Mouse (Mus musculus) olfactory bulb, adult 2 months (tissue): Measurements from ENCODE around the gene Zbtb12. TPM values are rescaled to one million over a fixed set of nuclear protein-coding genes. Genes with fewer than 3 reads are reported as not detected.

ENCODE experiments used
- H3K27ac ChIP-seq: fragments of 200-500 bp; 2 replicates; pipeline ENCODE4 v1.5.1; 2012; ENCODE audit warnings: low read depth, low read length; ENCODE audit not compliant: insufficient read depth
- H3K4me1 ChIP-seq: fragments of 200-500 bp; 2 replicates; pipeline ENCODE4 v1.6.1; 2012; ENCODE audit warnings: low read length; ENCODE audit not compliant: control insufficient read depth, insufficient read depth
- H3K4me3 ChIP-seq: fragments of 200-500 bp; 2 replicates; pipeline ENCODE4 v1.5.1; 2012; ENCODE audit warnings: mild to moderate bottlenecking, low read depth, low read length, moderate library complexity; ENCODE audit not compliant: insufficient read depth
- CTCF ChIP-seq: fragments of 200-500 bp; IDR thresholded peaks from 2 replicates; pipeline ENCODE4 v1.5.1; 2012; ENCODE audit warnings: low read depth, mild to moderate bottlenecking, low read length, moderate library complexity; ENCODE audit not compliant: insufficient read depth
- POLR2A ChIP-seq: fragments of 200-500 bp; IDR thresholded peaks from 2 replicates; pipeline ENCODE4 v1.6.1; 2012; ENCODE audit warnings: mild to moderate bottlenecking, low read depth, low read length, moderate library complexity; ENCODE audit not compliant: insufficient read depth
- WGBS: fragments of 180-500 bp; shearing (Covaris S2); methylation state at CpG from one replicate; pipeline ENCODE4 v1.1.7; 2018; 5-methylcytosine and 5-hydroxymethylcytosine counted together
- polyA plus RNA-seq: library from polyadenylated mRNA; stranded (reverse); fragments of >200 nt; gene quantifications from 2 replicates; pipeline ENCODE4 v1.2.4, GENCODE M21; 2012; ENCODE audit warnings: low replicate concordance; ENCODE audit not compliant: missing spikeins, insufficient read depth, insufficient read length

The Zbtb12 gene
- polyA plus RNA-seq, 1 experiment = not detected

GRCm38 (mm10) chr17:34887942-34888341 lies 8.7 kb downstream of the Zbtb12 start:
- TF ChIP-seq CTCF = no peak
- no peak for TF ChIP-seq POLR2A
- Histone ChIP-seq H3K4me1 (no peaks in the 10 kb centered on the region), H3K27ac (no peak overlapping the region), H3K4me3 (no peak overlapping the region)
- WGBS = 85% methylated on average over 5 of the region's 5 CpGs

- 92% methylated on average over 12 of the region's 12 CpGs for WGBS
- Histone ChIP-seq H3K27ac (no peak overlapping the region), H3K4me1 (peaks cover 3% of the 10 kb centered on the region), H3K4me3 (no peak overlapping the region)
- TF ChIP-seq CTCF = no peak
These were observed 10.9 kb downstream of the Zbtb12 start for GRCm38 (mm10) chr17:34890074-34890743.

- WGBS = 96% methylated on average over 2 of the region's 2 CpGs
- Histone ChIP-seq H3K4me3 (no peak overlapping the region), H3K4me1 (peaks cover 14% of the 10 kb centered on the region), H3K27ac (no peak overlapping the region)
- TF ChIP-seq POLR2A = no peak
- TF ChIP-seq CTCF = no peak
These were observed 12.1 kb downstream of the Zbtb12 start for GRCm38 (mm10) chr17:34891377-34891776.

GRCm38 (mm10) chr17:34893072-34893824 lies 14.0 kb downstream of the Zbtb12 start:
- 70% methylated on average over 12 of the region's 12 CpGs for WGBS
- H3K4me1 ChIP-seq = peaks cover 17% of the 10 kb centered on the region
- TF ChIP-seq POLR2A (no peak), CTCF (no peak)
- H3K27ac ChIP-seq = peak overlapping the region; percentile 97; the same call in 1 of the 2 replicates
- no peak overlapping the region for H3K4me3 ChIP-seq

- peak overlapping the region; percentile 72 for H3K4me3 ChIP-seq
- peak; percentile 89 for TF ChIP-seq POLR2A
- TF ChIP-seq CTCF = no peak
These were observed 14.9 kb downstream of the Zbtb12 start for GRCm38 (mm10) chr17:34894074-34894597.

GRCm38 (mm10) chr17:34894801-34895530 lies 15.7 kb downstream of the Zbtb12 start:
- Histone ChIP-seq H3K27ac (peak overlapping the region; percentile 39; the same call in 1 of the 2 replicates), H3K4me3 (peak overlapping the region; percentile 72), H3K4me1 (peaks cover 21% of the 10 kb centered on the region)
- no peak; the same call in 1 of the 2 replicates for TF ChIP-seq POLR2A
- no peak for TF ChIP-seq CTCF
- WGBS = 5% methylated on average over 49 of the region's 51 CpGs

More at GRCm38 (mm10) chr17:34894074-34894597, 14.9 kb downstream of the Zbtb12 start:
- Histone ChIP-seq H3K4me1 (peaks cover 17% of the 10 kb centered on the region), H3K27ac (peak overlapping the region; percentile 97)
- WGBS = 0% methylated on average over 41 of the region's 51 CpGs

- WGBS = 91% methylated on average over 15 of the region's 15 CpGs
- no peak overlapping the region for H3K27ac ChIP-seq
- TF ChIP-seq CTCF = no peak
- H3K4me1 ChIP-seq = peaks cover 21% of the 10 kb centered on the region
- peak overlapping the region; percentile 72; the same call in 1 of the 2 replicates for H3K4me3 ChIP-seq
These were observed 16.4 kb downstream of the Zbtb12 start for GRCm38 (mm10) chr17:34895724-34896123.

- WGBS = 77% methylated on average over 17 of the region's 17 CpGs
- Histone ChIP-seq H3K4me3 (no peak overlapping the region), H3K27ac (no peak overlapping the region), H3K4me1 (peaks cover 21% of the 10 kb centered on the region)
- TF ChIP-seq POLR2A = no peak
- TF ChIP-seq CTCF = no peak
These were observed 17.1 kb downstream of the Zbtb12 start for GRCm38 (mm10) chr17:34896366-34896765.
